Mouse (Mus musculus) kidney, postnatal 14 days (tissue): ENCODE data around the gene Cldn15.

Experiments used
- DNase-seq: peaks from one replicate; pipeline ENCODE4 v3.0.0; 2022; ENCODE audit warnings: mixed read lengths

Cldn15 gene

DNA sequence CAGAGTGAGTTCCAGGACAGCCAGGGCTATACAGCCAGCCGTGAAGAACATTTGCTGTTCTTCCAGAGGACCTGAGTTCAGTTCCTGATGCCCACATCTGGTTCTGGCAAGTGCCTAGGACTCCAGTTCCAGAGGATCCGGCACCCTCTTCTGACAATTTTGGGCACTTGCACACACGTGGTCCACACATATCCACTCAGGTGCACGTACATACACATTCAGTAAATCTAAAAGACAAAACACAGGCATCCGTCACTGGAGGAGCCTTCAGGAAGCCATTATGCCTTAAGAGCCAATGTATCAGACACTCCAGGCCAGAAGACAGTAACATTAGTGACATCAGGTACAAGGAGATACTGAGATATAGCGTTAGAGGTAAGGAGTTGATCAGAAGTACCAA is 15.9 kb upstream of the Cldn15 start:
- no peak for DNase-seq

DNA sequence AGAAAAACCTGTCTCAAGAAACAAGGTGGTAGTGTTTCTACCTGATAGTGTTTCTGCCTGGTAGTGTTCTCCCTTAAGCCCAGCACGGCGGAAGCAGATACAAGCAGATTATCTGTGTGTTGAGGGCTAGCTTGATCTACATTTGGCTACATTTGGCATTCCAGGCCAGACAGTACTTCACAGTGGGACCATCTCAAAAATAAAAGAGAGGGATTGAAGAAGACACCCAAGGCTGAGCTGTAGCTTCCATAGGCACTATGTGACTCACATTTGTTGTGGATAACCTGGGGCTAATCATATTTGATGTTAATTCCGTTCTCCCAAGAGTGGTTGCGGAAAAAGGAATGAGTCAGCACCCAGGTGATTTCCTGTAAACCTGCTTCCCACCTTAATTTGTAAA is 14.3 kb upstream of the Cldn15 start:
- no peak for DNase-seq

DNA sequence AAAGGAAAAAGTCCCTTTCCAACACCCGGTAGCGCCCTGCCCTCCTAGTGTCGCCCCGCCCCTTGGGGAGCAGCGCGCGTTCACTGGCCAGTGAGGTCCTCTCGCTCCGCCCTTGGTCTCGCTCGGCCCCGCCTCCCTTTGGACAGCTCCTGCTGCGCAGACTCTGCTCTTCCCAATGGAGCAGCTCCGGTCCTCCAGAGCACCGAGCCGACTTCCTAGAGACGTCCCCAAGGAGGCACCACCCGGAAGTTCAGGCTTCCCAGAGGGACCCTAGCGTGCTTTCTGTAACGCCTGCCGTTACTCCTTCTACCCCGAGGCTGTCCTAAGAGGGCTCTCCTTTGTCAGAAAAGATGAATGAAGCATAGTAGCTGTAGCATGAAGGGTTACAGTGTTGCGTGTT is 13.4 kb upstream of the Cldn15 start, which contains the start of gene Fis1:
Gene Fis1, plus strand, starts transcription at position 261 of the 400 bp plus-strand sequence.
- DNase-seq: peak; percentile 98

DNA sequence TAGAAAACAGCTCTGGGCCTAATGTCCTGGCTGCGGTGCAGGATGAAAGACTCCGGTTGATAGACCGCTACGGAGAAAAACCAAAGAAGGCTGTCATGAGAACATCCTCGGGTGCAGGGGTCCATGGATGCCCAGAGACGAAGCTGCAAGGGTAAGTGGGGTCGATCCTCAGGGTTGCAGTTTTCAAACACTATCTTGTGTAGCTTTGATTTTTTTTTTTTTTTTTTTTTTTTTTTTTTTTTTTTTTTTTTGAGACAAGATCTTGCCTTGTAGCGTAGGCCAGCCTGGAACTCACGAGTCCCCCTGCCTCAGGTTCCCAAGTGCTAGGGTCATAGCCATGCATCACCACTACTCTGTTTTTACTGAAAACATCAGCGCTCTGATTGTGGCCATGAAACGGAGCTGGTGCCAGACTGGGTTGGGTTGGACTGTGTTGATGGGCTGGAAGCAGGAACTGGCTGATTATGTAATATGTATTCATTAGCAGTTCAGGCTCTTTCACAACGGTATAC is 12.9 kb upstream of the Cldn15 start:
- DNase-seq: peak; percentile 56

DNA sequence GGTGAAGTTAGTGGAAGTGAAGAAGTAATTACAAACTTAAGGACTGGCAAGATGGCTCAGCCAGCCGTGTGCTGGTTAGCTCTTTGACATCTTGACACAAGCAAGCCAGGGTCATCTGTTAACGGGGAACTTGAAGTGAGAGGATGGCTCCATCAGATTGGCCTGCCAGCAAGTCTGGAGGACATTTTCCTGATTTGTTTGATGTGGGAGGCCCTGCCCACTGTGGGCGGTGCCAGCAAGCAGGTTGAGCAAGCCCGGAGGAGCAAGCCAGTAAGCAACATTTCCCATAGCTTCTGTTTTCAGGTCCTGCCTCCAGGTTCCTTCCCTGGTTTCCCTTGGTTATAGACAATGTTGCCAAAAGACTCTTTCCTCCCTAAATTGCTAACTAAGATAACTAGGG is 10.8 kb upstream of the Cldn15 start:
- DNase-seq: no peak

DNA sequence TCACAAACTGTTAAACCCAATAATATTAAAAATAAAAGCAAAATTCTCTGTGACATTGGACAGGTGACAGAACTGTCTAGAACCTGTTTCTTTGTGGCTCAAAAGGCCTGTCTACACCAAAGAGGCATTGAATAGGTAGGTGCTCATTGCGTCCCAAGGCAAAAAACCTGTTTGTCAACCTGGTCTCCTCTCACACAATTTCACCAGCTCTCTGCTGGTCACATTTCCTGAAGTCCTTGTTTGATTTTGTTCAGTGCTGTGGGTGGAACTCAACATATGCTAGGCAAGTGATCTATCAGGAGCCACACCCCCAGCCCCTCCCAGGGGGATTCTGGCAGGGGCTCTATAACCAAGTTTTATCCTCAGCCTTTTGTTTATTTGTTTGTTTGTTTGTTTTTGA is 9.2 kb upstream of the Cldn15 start:
- DNase-seq: no peak

DNA sequence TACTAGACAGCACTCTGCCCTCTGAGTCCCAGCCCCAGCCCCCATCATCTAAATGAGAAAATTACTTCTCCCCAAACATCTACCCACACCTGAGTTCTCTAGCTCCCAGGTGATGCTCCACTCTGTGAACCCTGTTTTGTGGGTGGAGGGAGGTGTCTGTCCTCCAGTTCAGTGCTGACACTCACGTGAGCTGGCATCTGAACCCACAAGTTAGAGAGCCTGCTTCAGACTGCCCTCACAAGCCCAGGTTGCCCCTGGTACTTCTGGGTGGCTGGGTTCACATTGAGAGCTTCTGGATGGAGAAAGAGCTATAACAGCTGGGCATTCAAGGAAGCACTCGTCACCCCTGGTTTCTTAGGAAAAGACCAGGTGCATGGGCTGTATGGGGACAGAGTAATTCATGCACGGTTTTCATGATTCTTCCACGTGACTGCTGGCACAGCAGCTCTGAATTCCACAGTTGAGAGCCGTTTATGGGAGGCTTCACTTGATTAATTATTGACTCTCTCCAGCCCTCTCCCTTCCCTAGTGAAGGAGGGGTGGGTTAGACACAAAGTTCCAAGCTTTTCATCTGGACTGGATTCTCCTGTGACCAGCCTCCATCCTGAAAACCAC is 7.3 kb upstream of the Cldn15 start:
- DNase-seq: peak; percentile 85

DNA sequence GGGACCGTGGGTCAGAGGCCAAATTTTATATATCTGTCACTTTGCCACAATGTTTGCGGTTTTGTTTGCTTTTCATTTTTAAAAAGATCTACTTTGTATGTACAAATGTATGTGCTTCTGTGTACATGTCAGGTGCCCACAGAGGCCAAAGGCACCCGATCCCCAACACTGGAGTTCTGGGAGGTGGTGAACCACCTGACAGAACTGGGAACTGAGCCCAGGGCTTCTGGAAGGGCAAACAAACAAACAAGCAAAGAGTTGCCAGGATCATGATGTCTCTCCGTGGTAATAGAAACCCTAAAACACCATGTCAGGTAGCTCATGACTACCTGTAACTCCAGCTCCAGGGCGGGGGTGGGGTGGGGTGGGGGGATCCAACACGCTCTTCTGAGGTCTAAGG is 6.4 kb upstream of the Cldn15 start:
- peak; percentile 65 for DNase-seq

DNA sequence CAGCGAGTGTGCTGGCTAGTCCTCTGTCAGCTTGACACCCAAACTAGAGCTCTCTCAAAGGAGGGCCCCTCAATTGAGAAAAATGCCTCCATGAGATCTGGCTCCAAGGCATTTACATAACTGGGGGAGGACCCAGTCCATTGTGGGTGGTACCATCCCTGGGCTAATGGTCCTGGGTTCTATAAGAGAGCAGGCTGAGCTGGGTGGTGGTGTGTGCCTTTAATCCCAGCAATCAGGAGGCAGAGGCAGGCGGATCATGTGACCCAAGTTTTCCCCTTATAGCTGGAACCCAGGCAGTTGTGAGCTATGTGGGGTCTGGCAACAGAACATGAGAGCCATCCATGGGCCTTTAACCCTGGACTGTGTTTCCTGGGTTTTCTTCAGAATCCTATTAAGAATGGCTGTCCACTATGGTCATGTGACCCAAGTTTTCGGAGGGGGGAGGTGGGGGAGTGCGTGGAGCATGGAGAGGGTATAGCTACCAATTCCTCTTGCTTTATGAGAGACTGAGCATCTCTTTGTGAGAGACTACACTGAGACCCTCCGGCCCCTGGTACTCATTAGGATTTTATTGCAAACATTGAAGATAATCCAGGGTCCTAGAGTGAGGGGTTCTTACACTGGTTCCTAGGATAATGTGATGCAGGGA is 5.0 kb upstream of the Cldn15 start:
- no peak for DNase-seq

DNA sequence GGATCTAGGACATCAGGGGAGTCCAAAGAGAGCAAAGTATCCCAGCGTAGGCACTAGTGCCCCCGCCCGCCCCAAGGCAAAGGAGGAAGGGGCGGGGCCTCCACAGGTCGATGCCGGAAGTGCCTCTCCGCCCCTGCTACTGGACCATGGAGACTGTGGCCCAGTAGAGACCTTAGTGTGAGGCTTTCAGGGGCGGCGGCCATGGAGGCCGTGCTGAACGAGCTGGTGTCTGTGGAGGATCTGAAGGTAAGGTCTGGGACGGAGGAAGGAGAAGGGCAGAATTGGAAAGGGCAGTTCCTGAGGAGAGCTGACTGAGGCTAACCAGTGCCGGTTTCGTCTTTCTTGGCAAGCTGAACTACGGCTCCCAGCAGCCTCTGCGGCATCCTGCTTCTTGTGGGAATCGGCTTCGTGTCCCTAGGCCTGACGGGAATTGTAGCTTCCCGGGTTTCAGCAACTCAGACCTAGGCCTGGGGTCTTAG is 4.4 kb upstream of the Cldn15 start:
- DNase-seq: peak; percentile 94

DNA sequence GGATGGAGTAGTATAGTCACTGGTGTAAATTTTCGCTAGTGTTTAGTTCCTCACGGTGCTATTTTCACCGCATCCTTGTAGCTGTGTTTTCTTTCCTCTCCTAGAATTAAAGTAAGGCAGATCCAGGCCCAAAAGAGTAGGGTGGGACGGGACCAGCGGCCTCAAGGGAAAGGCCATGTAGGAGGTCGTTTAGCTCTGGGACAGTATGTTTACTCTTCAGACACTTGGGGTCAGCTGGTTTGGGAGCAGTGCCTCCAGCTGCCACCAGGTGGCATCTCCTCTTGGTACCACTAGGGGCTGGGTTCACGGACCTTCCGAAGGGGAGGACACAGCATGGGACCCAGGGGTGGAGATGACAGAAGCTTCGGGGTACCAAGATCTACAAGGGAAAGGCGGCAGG is 3.9 kb upstream of the Cldn15 start:
- DNase-seq: peak; percentile 88

DNA sequence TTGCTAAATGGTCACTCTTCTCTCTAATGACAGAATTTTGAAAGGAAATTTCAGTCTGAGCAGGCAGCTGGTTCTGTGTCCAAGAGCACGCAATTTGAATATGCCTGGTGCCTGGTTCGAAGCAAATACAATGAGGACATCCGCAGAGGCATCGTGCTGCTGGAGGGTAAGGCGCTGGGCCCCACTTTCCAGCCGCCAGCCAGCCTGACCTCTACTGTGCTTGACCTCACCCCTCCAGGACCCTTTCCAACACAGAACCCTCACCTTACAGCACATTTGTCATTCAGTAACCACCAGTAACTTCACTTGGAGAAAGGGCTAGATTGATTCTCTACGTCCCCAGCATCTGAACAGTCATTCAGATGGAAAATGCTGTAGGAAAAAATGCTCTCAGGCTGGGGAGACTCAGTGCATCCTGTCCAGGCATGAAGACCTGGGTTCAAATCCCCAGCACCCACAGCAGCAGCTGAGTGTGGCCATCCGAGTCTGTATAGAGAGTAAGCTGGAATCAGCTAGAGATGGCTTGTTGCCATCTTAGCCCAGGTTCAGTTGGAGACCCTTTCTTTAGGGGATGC is 3.4 kb upstream of the Cldn15 start:
- DNase-seq: no peak

DNA sequence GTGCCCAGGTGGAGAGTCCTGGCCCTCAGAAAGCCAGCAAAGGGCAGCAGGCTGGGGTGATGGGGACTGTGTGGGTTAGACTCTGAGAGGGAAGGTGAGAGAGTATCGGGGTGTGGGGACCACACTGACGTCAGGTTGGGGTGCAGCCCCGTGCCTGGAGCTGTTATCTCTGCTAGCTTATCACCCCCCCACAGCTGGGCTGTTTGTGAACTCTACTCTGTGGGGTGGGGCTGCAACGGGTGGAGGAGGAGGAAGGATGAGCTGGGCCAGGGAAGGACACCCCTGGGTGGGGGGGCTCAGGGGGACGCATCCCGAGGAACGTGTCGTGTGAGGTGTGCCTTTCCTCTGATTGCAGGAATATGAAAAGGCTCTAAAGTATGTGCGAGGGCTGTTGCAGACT is 1.2 kb upstream of the Cldn15 start:
- no peak for DNase-seq

DNA sequence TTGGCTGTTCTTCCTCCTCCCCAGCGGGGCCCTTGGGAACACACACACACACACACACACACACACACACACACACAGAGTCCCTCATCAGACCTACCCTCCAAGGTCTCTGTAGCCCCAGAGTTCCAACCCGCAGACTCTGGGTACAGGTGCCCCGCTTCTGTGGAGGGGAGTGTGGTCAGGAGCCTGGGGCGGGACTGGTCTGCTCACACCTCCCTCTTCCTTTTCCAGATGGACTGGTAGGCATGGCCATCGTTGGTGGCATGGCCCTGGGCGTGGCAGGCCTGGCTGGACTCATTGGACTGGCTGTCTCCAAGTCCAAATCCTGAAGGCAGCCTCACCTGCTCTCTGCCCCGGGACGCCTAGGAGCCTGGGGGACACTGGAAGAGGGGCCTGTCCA is 730 bp upstream of the Cldn15 start:
- peak; percentile 37 for DNase-seq

DNA sequence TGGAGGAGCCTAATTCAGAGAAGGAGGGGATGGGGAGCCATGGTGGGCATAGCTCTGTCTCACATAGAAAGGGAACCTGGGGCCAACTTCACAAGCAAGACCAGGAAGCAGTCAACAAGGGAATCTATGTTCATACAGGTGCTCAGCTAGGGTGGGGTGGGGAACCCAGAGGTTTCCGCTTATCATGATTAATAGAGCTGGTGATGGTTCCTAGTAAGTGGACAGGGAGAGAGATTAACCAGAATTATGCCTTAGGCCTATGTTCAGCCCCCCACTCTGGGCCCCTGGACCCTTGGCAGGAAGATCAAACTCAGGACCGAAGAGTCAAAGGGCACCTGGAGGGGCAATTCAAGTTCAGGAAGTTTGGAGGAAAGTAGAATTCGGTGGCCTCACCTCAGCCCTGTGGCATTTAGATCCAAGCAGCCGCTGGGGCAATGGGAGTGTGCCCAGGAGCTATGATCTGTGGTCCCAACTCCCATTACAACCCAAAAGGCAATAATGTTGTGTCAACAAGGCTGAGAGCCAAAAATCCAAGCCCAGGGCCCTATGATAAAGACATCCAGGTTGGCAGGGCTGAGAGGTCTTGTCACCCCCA is 542 bp downstream of the Cldn15 start:
- DNase-seq: peak; percentile 44

DNA sequence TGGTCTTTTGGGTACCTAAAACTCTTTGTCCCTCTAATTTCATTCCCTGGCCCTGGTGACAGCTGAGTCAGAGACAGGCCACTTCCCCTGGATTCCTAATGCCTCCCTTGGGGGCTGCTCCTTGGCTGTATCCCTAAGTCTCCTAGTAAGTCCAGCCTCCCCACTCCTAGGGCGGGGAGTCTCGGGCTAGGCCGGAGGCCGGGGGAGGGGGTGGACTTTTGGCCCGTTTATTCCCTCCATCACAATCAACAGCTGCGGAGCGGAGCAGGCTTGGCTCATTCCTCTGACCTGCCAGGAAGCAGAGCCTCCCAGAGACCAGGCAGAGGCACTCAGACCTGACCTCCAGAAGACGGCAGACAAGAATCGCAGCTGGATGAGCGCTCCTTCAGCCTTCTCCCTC is 1.2 kb downstream of the Cldn15 start:
- DNase-seq: peak; percentile 93

DNA sequence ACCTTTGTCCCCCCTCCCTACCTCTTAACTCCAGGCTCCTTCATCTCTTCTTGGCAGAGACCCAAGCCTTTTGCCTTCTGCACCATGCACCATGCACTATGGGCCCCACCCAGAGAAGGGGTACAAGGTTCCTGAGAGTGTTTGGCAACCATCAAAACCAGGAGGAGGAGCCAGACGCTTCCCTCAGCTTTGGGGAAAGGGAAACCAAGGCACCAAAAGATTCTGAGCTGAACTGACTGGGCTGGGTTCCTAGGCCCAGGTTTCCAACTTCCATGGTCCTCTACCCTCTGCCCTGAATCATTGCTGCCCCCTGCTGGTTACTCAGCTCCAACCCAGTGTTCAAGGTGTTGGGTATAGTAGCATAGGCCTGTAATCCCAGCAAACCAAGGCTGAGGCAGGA is 4.3 kb downstream of the Cldn15 start:
- DNase-seq: peak; percentile 82

DNA sequence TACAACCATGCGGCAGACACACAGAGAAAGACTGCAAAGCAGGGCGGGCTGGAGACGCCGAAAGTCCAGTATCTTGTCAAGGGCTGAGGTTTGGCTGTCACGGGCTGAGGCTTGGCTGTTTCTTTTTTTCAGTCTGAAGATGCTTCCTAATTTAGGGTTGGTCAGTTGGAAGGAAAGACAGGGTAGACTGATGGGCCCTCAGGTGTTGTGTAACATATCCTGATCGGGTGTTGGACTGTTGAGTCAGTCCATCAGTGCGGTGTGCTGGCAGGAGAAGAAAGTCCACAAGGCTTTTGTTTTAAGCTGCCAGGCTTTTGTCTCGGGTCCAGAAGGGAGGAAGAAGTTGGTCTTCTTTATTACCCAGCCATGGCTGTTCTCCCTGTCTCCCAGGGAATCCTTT is 7.3 kb downstream of the Cldn15 start:
- no peak for DNase-seq

DNA sequence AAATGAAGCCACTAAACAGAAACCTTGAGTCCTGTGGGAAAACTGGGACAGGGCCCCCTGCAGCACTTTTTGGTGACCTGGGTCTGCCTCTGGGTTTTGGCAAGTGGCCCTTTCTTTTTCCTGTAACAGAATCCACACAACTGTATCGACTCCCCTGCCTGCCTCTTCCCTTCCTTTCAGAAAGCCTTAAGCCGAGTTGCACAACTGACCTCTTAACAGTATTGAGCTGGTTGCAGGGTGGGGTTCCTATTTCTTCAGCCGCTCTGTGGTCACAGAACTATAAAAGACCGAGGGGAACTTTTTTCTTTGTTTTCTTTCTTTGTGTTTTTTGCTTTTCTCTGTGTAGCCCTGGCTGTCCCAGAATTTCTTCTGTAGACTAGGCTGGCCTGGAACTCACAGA is 11.4 kb downstream of the Cldn15 start:
- DNase-seq: no peak

DNA sequence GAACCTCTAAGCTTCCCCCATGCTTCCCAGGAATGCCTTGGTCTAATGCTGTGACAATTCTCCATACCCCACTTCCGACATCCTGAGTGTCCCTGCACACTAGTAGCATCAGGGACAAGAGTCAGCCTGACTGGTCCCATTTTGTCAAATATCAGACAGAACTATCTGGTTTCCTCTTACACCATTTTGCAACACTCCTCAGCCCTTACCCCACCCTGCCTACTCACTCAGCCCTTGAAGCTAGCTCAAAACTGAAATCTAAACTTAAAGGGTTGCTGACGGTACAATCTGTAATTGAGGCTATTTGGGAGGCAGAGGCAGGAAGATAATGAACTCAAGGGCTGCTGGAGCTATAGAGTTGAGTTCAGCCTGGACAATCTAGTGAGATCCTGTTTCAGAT is 13.3 kb downstream of the Cldn15 start:
- no peak for DNase-seq

DNA sequence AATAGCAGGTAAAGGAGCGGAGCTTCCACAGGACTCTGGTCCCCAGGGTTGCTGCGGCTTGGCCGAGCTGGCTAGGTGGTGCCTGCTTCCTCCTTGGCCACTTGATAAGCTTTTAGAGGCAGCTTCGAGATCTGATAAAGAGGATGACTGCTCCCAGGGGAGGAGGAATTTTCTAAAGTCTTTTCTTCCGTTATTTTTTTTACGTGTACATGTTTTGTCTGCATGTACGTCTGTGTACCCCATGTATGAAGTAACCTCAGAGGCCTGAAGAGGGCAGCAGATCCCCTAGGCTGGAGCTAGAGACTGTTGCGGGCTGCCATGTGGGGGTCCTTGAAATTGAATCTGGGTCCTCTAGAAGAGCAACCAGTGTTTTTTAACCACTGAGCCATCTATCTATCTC is 14.6 kb downstream of the Cldn15 start:
- no peak for DNase-seq

DNA sequence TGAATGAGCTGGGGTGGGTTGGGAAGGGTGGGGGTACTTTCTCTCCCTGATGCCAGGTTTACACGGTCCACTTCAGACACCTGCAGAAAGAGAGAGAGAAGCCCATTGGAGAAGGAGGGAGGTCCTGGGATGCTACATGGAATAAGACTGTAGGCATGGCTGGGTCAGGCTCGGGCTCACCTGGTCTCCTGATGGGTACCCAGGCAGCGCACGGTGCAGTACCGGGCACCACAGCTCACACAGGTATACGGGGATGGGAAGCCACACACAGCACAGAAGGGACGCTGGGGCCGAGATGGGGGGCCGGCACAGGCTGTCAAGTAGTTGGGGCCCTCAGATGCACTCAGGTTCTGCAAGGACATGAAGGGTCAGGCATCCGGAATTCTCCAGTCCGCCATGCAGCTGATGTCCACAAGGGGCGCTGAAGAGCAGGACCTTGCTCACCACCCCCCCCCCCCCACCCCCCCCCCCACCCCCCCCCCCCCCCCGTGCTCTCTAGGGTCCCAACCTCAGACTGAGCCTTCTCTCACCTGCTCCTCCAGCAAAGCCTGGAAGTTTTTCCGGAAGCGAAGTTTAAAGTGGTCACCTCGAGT is 16.0 kb downstream of the Cldn15 start:
- peak; percentile 55 for DNase-seq

DNA sequence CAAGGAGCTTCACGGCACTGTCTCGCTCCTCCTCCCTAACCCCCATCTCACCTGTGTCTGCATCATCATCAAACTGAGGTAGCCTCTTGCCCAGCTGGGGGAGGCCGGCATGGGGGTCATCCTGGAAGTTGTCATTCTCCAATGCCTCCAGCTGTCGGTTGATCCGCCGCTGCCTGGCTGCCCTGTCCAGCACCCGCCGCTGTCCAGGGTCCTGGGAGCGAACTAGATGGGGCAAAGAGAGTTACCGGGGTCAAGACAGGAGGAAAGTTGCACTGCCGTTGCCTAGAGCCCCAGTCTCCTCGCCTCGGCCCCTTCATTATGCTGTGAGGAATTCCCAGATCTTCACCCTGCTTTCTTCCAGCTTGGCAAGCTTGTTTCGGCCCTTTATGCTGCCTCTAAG is 18.4 kb downstream of the Cldn15 start:
- no peak for DNase-seq
